Mouse (Mus musculus): Measurements from ENCODE around the gene Otop2.

- no peak for TF ChIP-seq CTCF (IDR thresholded peaks at IDR 0.05; ENCODE audit: low read depth, low read length)
- TF ChIP-seq POLR2A (IDR thresholded peaks at IDR 0.05; ENCODE audit: borderline replicate concordance, low read depth, low read length), result no peak
Measured at GRCm38 (mm10) chr11:115283891-115284620, 22.9 kb upstream of the Otop2 start.

Data from bone marrow macrophage, adult 2 months (primary cell).